Mouse (Mus musculus): ENCODE measurements around the gene Ptgdr2. TPM values are rescaled to one million over a fixed set of nuclear protein-coding genes. Genes with fewer than 3 reads are reported as not detected.

The Ptgdr2 gene
- polyA plus RNA-seq, 1 experiment from 2014 or later, result 0.08 TPM

DNA sequence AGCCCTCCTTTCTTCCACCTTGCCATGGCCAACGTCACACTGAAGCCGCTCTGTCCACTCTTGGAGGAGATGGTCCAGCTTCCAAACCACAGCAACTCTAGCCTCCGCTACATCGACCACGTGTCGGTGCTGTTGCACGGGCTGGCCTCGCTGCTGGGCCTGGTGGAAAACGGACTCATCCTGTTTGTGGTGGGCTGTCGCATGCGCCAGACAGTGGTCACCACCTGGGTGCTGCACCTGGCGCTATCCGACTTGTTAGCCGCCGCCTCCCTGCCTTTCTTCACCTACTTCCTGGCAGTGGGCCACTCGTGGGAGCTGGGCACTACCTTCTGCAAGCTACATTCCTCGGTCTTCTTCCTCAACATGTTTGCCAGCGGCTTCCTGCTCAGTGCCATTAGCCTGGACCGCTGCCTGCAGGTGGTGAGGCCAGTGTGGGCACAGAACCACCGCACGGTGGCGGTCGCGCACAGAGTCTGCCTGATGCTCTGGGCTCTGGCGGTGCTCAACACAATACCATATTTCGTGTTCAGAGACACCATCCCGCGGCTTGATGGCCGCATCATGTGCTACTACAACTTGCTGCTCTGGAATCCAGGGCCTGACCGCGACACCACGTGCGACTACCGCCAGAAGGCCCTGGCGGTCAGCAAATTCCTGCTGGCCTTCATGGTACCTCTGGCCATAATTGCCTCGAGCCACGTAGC lies 3.3 kb downstream of the Ptgdr2 start:
- no peaks in the 10 kb centered on the region for H3K9me3 ChIP-seq (ENCODE audit: control insufficient read depth, low read length)
- 19% methylated on average over 35 of the region's 37 CpGs for WGBS
- peak overlapping the region; percentile 48; the same call in 1 of the 2 replicates for H3K27ac ChIP-seq (replicated peaks; ENCODE audit: low read depth, low read length)
- DNase-seq (ENCODE audit: low spot score) (peak; percentile 87), ATAC-seq (ENCODE audit: low read depth) (peak; percentile 91)
- peak overlapping the region; percentile 42 for H3K4me3 ChIP-seq (ENCODE audit: low read depth, low read length)
- peaks cover 36% of the 10 kb centered on the region for H3K36me3 ChIP-seq (ENCODE audit: control insufficient read depth, insufficient read depth, low read length)
- H3K27me3 ChIP-seq (replicated peaks; ENCODE audit: control insufficient read depth, insufficient read depth, low read length), result no peaks in the 10 kb centered on the region; the same call in 1 of the 2 replicates
- peak overlapping the region; percentile 96 for H3K4me2 ChIP-seq (ENCODE audit: low read depth, low read length)
- H3K9ac ChIP-seq (ENCODE audit: low read depth, low read length), result peak overlapping the region; percentile 69
- H3K4me1 ChIP-seq (ENCODE audit: control insufficient read depth, insufficient read depth, low read length), result 0 out of 2 replicates have a peak, but pooled peaks cover 8% of the 10 kb centered on the region

DNA sequence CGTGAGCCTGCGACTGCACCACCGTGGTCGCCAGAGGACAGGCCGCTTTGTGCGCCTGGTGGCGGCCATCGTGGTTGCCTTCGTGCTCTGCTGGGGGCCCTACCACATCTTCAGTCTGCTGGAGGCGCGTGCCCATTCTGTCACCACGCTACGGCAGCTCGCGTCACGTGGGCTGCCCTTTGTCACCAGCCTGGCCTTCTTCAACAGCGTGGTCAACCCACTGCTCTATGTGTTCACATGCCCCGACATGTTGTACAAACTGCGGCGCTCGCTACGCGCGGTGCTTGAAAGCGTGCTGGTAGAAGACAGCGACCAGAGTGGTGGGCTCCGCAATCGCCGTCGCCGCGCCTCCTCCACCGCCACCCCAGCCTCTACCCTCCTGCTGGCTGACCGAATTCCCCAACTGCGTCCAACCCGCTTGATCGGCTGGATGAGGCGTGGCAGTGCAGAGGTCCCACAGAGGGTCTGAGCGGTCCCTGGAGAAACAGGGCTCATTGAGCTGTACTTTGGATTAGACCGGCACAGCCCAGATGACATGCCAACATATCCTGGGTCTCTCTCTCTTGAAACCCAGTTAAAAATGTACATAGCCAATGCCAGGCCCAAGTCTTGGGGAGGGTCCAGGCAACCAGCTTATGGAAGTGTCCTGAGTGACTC lies 4.0 kb downstream of the Ptgdr2 start:
- DNase-seq (ENCODE audit: low spot score) (peak; percentile 45), ATAC-seq (ENCODE audit: low read depth) (peak; percentile 63)
- no peaks in the 10 kb centered on the region; the same call in 1 of the 2 replicates for H3K27me3 ChIP-seq (replicated peaks; ENCODE audit: control insufficient read depth, insufficient read depth, low read length)
- 0 out of 2 replicates have a peak, but pooled peaks cover 8% of the 10 kb centered on the region for H3K4me1 ChIP-seq (ENCODE audit: control insufficient read depth, insufficient read depth, low read length)
- H3K27ac ChIP-seq (replicated peaks; ENCODE audit: low read depth, low read length), result peak overlapping the region; percentile 48; the same call in 1 of the 2 replicates
- H3K9ac ChIP-seq (ENCODE audit: low read depth, low read length), result peak overlapping the region; percentile 69
- 2% methylated on average over 40 of the region's 40 CpGs for WGBS
- H3K4me3 ChIP-seq (ENCODE audit: low read depth, low read length), result peak overlapping the region; percentile 42
- peaks cover 43% of the 10 kb centered on the region for H3K36me3 ChIP-seq (ENCODE audit: control insufficient read depth, insufficient read depth, low read length)
- no peaks in the 10 kb centered on the region for H3K9me3 ChIP-seq (ENCODE audit: control insufficient read depth, low read length)
- H3K4me2 ChIP-seq (ENCODE audit: low read depth, low read length), result peak overlapping the region; percentile 96

DNA sequence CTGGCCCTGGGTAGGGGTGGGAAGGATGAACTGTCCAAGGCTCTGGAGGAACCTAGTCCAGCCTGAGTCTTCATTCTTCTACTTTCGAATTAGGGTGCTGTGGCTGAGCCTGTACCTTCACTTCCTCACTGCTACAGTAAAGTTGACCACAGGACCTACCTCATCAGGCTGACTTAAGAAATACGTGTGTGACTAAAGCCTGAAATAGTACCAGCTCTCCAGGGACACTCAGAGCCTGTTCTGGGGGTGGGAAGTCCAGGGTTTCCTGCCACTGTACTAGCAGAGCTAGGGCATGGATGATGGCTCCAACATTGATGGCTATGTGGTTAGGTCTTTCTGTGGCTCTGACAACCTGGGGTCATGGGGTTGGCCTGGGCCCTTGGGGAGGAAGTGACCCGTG lies 7.0 kb downstream of the Ptgdr2 start:
- WGBS, result 84% methylated on average over 3 of the region's 3 CpGs
- H3K4me2 ChIP-seq (ENCODE audit: low read depth, low read length), result no peak overlapping the region
- no peak overlapping the region for H3K27ac ChIP-seq (replicated peaks; ENCODE audit: low read depth, low read length)
- no peak overlapping the region for H3K4me3 ChIP-seq (ENCODE audit: low read depth, low read length)
- H3K4me1 ChIP-seq (ENCODE audit: control insufficient read depth, insufficient read depth, low read length), result peaks cover 24% of the 10 kb centered on the region
- DNase-seq (ENCODE audit: low spot score) (no peak), ATAC-seq (ENCODE audit: low read depth) (no peak)
- no peak overlapping the region for H3K9ac ChIP-seq (ENCODE audit: low read depth, low read length)
- peaks cover 49% of the 10 kb centered on the region for H3K36me3 ChIP-seq (ENCODE audit: control insufficient read depth, insufficient read depth, low read length)
- no peaks in the 10 kb centered on the region for H3K9me3 ChIP-seq (ENCODE audit: control insufficient read depth, low read length)
- no peaks in the 10 kb centered on the region; the same call in 1 of the 2 replicates for H3K27me3 ChIP-seq (replicated peaks; ENCODE audit: control insufficient read depth, insufficient read depth, low read length)

DNA sequence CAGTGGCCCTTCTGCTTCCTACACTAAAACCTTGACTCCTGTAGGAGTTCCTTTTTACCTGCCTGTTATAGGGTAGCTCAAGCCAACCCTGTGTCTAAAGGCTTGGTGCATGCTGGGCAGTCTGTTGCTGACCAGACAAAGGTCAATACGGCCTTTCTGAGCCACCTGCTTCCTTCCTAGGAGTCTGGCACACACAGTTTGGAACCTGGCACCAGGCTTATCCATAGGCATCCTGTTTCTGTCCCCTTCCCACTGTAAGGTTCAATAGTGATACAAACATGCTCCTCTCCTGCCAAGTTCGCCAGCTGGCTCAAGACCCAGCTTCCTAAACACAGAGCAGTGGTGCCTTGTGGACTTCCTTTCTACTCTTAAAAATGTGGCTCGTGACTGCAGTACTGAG lies 9.5 kb downstream of the Ptgdr2 start:
- peaks cover 49% of the 10 kb centered on the region for H3K36me3 ChIP-seq (ENCODE audit: control insufficient read depth, insufficient read depth, low read length)
- no peak for DNase-seq (ENCODE audit: low spot score)
- H3K9ac ChIP-seq (ENCODE audit: low read depth, low read length), result peak overlapping the region; percentile 83; the same call in 1 of the 2 replicates
- no peaks in the 10 kb centered on the region for H3K9me3 ChIP-seq (ENCODE audit: control insufficient read depth, low read length)
- ATAC-seq (ENCODE audit: low read depth), result no peak
- H3K27ac ChIP-seq (replicated peaks; ENCODE audit: low read depth, low read length), result no peak overlapping the region
- peaks cover 16% of the 10 kb centered on the region for H3K4me1 ChIP-seq (ENCODE audit: control insufficient read depth, insufficient read depth, low read length)
- peak overlapping the region; percentile 89; the same call in 1 of the 2 replicates for H3K4me2 ChIP-seq (ENCODE audit: low read depth, low read length)
- no peaks in the 10 kb centered on the region for H3K27me3 ChIP-seq (replicated peaks; ENCODE audit: control insufficient read depth, insufficient read depth, low read length)
- no peak overlapping the region; the same call in 1 of the 2 replicates for H3K4me3 ChIP-seq (ENCODE audit: low read depth, low read length)
- 91% methylated on average over 3 of the region's 3 CpGs for whole genome bisulfite sequencing

DNA sequence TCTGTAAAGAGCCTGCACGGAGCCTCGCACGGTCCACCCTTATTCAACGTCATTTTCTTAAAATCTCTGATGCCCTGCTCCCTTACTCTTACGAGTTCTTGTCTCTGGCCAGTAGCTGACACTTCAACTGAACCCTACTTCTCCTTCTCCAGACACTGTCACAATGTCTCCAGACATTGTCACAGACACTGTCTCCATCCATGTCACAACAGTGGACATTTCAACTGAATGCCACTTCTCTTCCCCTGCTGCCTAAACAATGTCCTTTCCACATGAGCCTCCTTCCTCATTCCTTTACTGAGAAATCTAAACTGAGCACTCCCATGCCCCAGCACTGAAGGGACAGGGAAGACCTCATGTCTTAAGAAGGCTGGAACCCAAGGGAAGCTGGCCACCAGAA lies 10.3 kb downstream of the Ptgdr2 start:
- no peaks in the 10 kb centered on the region for H3K27me3 ChIP-seq (replicated peaks; ENCODE audit: control insufficient read depth, insufficient read depth, low read length)
- ATAC-seq (ENCODE audit: low read depth), result no peak
- H3K9me3 ChIP-seq (ENCODE audit: control insufficient read depth, low read length), result no peaks in the 10 kb centered on the region
- WGBS, result 86% methylated on average over 5 of the region's 5 CpGs
- peak overlapping the region; percentile 56 for H3K4me3 ChIP-seq (ENCODE audit: low read depth, low read length)
- H3K4me1 ChIP-seq (ENCODE audit: control insufficient read depth, insufficient read depth, low read length), result peaks cover 16% of the 10 kb centered on the region
- H3K36me3 ChIP-seq (ENCODE audit: control insufficient read depth, insufficient read depth, low read length), result peaks cover 43% of the 10 kb centered on the region
- H3K9ac ChIP-seq (ENCODE audit: low read depth, low read length), result peak overlapping the region; percentile 83
- no peak for DNase-seq (ENCODE audit: low spot score)
- H3K27ac ChIP-seq (replicated peaks; ENCODE audit: low read depth, low read length), result no peak overlapping the region
- peak overlapping the region; percentile 89 for H3K4me2 ChIP-seq (ENCODE audit: low read depth, low read length)

DNA sequence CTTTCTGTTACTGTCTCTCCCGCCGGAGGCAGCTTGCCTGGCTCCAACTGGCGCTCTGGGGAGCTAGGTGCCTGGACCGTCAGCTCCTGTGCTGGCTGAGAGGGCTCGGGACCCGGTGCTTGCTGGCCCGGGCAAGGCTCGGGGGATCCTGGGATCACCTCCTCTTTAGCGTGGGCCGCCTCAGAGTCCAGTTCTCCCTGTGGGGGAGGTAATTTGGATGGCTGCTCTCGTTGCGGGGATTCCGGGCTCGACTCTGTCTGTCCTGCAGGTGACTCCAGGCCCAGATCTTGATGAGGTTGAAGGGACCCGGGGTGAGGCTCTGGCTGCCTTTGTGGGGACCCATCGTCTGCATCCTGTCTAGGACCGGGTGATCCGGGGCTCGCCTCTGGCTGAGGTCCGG lies 11.5 kb downstream of the Ptgdr2 start:
- WGBS, result 3% methylated on average over 19 of the region's 20 CpGs
- ATAC-seq (ENCODE audit: low read depth) (no peak), DNase-seq (ENCODE audit: low spot score) (no peak)
- no peak overlapping the region for H3K27ac ChIP-seq (replicated peaks; ENCODE audit: low read depth, low read length)
- peaks cover 31% of the 10 kb centered on the region for H3K36me3 ChIP-seq (ENCODE audit: control insufficient read depth, insufficient read depth, low read length)
- H3K4me1 ChIP-seq (ENCODE audit: control insufficient read depth, insufficient read depth, low read length), result peaks cover 16% of the 10 kb centered on the region
- H3K27me3 ChIP-seq (replicated peaks; ENCODE audit: control insufficient read depth, insufficient read depth, low read length), result no peaks in the 10 kb centered on the region
- no peaks in the 10 kb centered on the region for H3K9me3 ChIP-seq (ENCODE audit: control insufficient read depth, low read length)
- H3K4me2 ChIP-seq (ENCODE audit: low read depth, low read length), result peak overlapping the region; percentile 89
- peak overlapping the region; percentile 83 for H3K9ac ChIP-seq (ENCODE audit: low read depth, low read length)
- peak overlapping the region; percentile 56 for H3K4me3 ChIP-seq (ENCODE audit: low read depth, low read length)

DNA sequence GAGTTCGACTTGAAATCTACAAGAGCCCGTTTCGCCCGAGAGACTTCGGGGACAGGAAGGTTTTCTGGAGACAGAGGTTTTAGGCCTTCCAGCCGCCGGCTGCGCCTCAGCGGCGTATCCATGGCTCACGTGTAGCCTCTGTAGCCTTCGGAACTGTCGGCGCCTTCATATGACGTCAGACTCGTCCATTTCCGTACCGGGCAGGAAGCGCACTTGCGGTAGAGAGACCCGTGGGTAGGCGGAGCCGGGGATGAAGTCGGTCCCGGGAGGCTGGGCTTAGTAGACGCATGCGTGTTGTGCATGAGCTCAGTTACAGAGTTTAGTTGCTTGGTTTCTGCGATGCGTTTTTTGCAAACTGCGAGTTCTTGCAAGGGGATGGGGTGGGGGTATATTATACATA lies 12.2 kb downstream of the Ptgdr2 start, which contains the start of gene Ccdc86:
Gene Ccdc86, minus strand, starts transcription at position 155 of the 400 bp plus-strand sequence.
- H3K9me3 ChIP-seq (ENCODE audit: control insufficient read depth, low read length), result no peaks in the 10 kb centered on the region
- peak; percentile 96 for ATAC-seq (ENCODE audit: low read depth)
- WGBS, result under 1% methylated on average over 25 of the region's 30 CpGs
- DNase-seq (ENCODE audit: low spot score), result peak; percentile 99
- peaks cover 24% of the 10 kb centered on the region for H3K36me3 ChIP-seq (ENCODE audit: control insufficient read depth, insufficient read depth, low read length)
- H3K4me3 ChIP-seq (ENCODE audit: low read depth, low read length), result peak within 1 kb of the TSS; percentile 56
- peaks cover 16% of the 10 kb centered on the region for H3K4me1 ChIP-seq (ENCODE audit: control insufficient read depth, insufficient read depth, low read length)
- H3K27me3 ChIP-seq (replicated peaks; ENCODE audit: control insufficient read depth, insufficient read depth, low read length), result no peaks in the 10 kb centered on the region
- H3K4me2 ChIP-seq (ENCODE audit: low read depth, low read length), result peak within 1 kb of the TSS; percentile 89
- peak within 1 kb of the TSS; percentile 83 for H3K9ac ChIP-seq (ENCODE audit: low read depth, low read length)
- peak within 1 kb of the TSS; percentile 57 for H3K27ac ChIP-seq (replicated peaks; ENCODE audit: low read depth, low read length)

DNA sequence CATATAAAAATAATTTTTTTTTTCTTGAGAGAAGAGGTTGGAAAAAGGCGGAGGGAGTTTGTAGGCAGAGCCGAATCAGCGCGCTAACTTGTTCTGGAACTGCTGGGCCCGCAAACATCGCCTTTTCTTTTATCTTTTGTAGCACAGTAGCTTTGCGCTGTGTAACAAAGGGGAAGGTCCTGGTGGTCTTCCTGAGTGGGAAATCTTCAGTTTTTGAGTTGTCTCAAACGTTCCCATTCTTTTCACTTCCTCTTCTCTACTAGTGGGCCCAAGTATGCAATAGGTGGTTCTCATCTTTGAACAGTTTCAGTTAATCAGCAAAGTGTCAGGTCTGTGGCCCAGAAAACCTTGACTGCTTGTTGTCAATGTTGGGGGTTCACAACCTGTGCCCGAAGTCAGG lies 12.6 kb downstream of the Ptgdr2 start:
- H3K36me3 ChIP-seq (ENCODE audit: control insufficient read depth, insufficient read depth, low read length), result peaks cover 19% of the 10 kb centered on the region
- peak overlapping the region; percentile 57 for H3K27ac ChIP-seq (replicated peaks; ENCODE audit: low read depth, low read length)
- peak overlapping the region; percentile 83 for H3K9ac ChIP-seq (ENCODE audit: low read depth, low read length)
- peaks cover 16% of the 10 kb centered on the region for H3K4me1 ChIP-seq (ENCODE audit: control insufficient read depth, insufficient read depth, low read length)
- 47% methylated on average over 9 of the region's 9 CpGs for WGBS
- H3K27me3 ChIP-seq (replicated peaks; ENCODE audit: control insufficient read depth, insufficient read depth, low read length), result no peaks in the 10 kb centered on the region
- no peak for ATAC-seq (ENCODE audit: low read depth)
- peak overlapping the region; percentile 56 for H3K4me3 ChIP-seq (ENCODE audit: low read depth, low read length)
- DNase-seq (ENCODE audit: low spot score), result no peak
- no peaks in the 10 kb centered on the region for H3K9me3 ChIP-seq (ENCODE audit: control insufficient read depth, low read length)
- peak overlapping the region; percentile 57 for H3K4me2 ChIP-seq (ENCODE audit: low read depth, low read length)
